Mouse (Mus musculus) liver, embryonic 14.5 days (tissue): Measurements from ENCODE around the gene Pld1.

Experiments
- CTCF ChIP-seq: IDR thresholded peaks from 2 replicates; pipeline ENCODE4 v1.5.1; 2016; ENCODE audit warnings: antibody characterized with exemption, low read depth, control low read depth
- EP300 ChIP-seq: IDR thresholded peaks from 2 replicates; pipeline ENCODE4 v1.6.1; 2016; ENCODE audit warnings: antibody characterized with exemption, low read depth

DNA sequence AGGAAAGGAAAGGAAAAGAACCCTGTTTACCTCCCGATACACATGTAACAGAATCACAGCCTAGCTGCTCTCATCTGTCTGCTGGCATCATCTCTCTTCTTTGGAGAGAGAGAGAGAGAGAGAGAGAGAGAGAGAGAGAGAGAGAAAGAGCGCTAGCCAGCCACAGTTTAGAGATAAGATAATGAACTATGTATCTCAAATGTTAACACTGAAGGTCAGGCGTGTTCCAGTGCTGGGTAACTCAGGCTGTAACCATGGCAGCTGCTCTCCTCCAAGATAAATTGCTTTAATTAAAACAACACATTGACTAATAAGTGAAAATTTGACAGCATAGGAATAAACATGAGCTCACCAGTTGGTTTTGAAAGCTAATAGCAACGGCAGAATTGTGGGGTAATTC, 81.2 kb downstream of the Pld1 start:
- TF ChIP-seq EP300 (no peak), CTCF (no peak)
